Mouse (Mus musculus) kidney, embryonic 16.5 days (tissue): ENCODE results near the gene Prex1. TPM values are rescaled to one million over a fixed set of nuclear protein-coding genes. Genes with fewer than 3 reads are reported as not detected.

Experiments used
- ATAC-seq: fragments of 200-750 bp; cut with Nextera tagmentation; 2 replicates; pipeline ENCODE4 v1.8.0; 2017; ENCODE audit warnings: moderate TSS enrichment; ENCODE audit not compliant: low FRiP score, low TSS enrichment
- H3K27ac ChIP-seq: fragments of 300-500 bp; sonication (generic); 2 replicates; pipeline ENCODE4 v1.5.1; 2014; ENCODE audit warnings: low read length
- H3K27me3 ChIP-seq: fragments of 300-500 bp; sonication (generic); 2 replicates; pipeline ENCODE4 v1.6.1; 2014; ENCODE audit warnings: low read length, control low read depth, mixed read lengths; ENCODE audit not compliant: insufficient read depth
- H3K36me3 ChIP-seq: fragments of 300-500 bp; sonication (generic); 2 replicates; pipeline ENCODE4 v1.6.1; 2014; ENCODE audit warnings: low read length, control low read depth, mixed read lengths; ENCODE audit not compliant: insufficient read depth
- H3K4me1 ChIP-seq: fragments of 300-500 bp; sonication (generic); 2 replicates; pipeline ENCODE4 v1.6.1; 2014; ENCODE audit warnings: low read length, control low read depth, mixed read lengths; ENCODE audit not compliant: insufficient read depth
- H3K4me2 ChIP-seq: fragments of 300-500 bp; sonication (generic); replicated peaks from 2 replicates; pipeline ENCODE4 v1.6.1; 2014; ENCODE audit warnings: low read depth, low read length
- H3K4me3 ChIP-seq: fragments of 300-500 bp; sonication (generic); 2 replicates; pipeline ENCODE4 v1.5.1; 2014; ENCODE audit warnings: mild to moderate bottlenecking, low read length
- H3K9ac ChIP-seq: fragments of 300-500 bp; sonication (generic); replicated peaks from 2 replicates; pipeline ENCODE4 v1.6.1; 2014; ENCODE audit warnings: low read length
- H3K9me3 ChIP-seq: fragments of 300-500 bp; sonication (generic); 2 replicates; pipeline ENCODE4 v1.6.1; 2016; ENCODE audit warnings: low read length, control low read depth
- WGBS: fragments of 180-500 bp; shearing (Covaris S2); extraction: QIAGEN DNeasy Blood & Tissue Kit; methylation state at CpG from one replicate; pipeline ENCODE4 v1.1.7; 2014; 5-methylcytosine and 5-hydroxymethylcytosine counted together
- polyA plus RNA-seq: library from polyadenylated mRNA; unstranded; fragments of >200 nt; fragmentation: Nextera tagmentation; extraction: Ambion mirVana; gene quantifications from 2 replicates; pipeline ENCODE4 v1.2.1, GENCODE M21; 2015

Prex1 gene
- polyA plus RNA-seq, 1 experiment from 2014 or later, result 15.7 TPM

GRCm38 (mm10) chr2:166620529-166621466 is 92.8 kb downstream of the Prex1 start:
- H3K4me3 ChIP-seq, result no peak overlapping the region
- no peak overlapping the region for H3K9ac ChIP-seq
- no peaks in the 10 kb centered on the region for H3K27me3 ChIP-seq
- H3K4me1 ChIP-seq, result peaks cover 24% of the 10 kb centered on the region
- ATAC-seq, result no peak
- 68% methylated on average over 20 of the region's 20 CpGs for WGBS
- H3K4me2 ChIP-seq, result no peak overlapping the region
- H3K36me3 ChIP-seq, result no peaks in the 10 kb centered on the region
- H3K27ac ChIP-seq, result no peak overlapping the region
- H3K9me3 ChIP-seq, result no peaks in the 10 kb centered on the region

GRCm38 (mm10) chr2:166619906-166620490 is 93.6 kb downstream of the Prex1 start:
- Histone ChIP-seq H3K4me3 (no peak overlapping the region), H3K4me2 (no peak overlapping the region), H3K4me1 (peaks cover 24% of the 10 kb centered on the region), H3K9ac (no peak overlapping the region), H3K27me3 (no peaks in the 10 kb centered on the region), H3K9me3 (no peaks in the 10 kb centered on the region), H3K36me3 (no peaks in the 10 kb centered on the region), H3K27ac (no peak overlapping the region)
- ATAC-seq, result no peak
- 60% methylated on average over 10 of the region's 10 CpGs for WGBS

- Histone ChIP-seq H3K36me3 (no peaks in the 10 kb centered on the region), H3K9me3 (no peaks in the 10 kb centered on the region)
- no peak for ATAC-seq
Measured at GRCm38 (mm10) chr2:166619270-166619669, 94.4 kb downstream of the Prex1 start.

GRCm38 (mm10) chr2:166617706-166618105 is 95.9 kb downstream of the Prex1 start:
- H3K4me1 ChIP-seq, result peaks cover 13% of the 10 kb centered on the region
- H3K9me3 ChIP-seq, result no peaks in the 10 kb centered on the region
- no peaks in the 10 kb centered on the region for H3K36me3 ChIP-seq
- H3K9ac ChIP-seq, result no peak overlapping the region
- H3K27me3 ChIP-seq, result no peaks in the 10 kb centered on the region
- H3K4me2 ChIP-seq, result no peak overlapping the region
- no peak for ATAC-seq
- H3K27ac ChIP-seq, result no peak overlapping the region
- WGBS, result 90% methylated on average over 5 of the region's 5 CpGs
- H3K4me3 ChIP-seq, result no peak overlapping the region

More at GRCm38 (mm10) chr2:166619270-166619669, 94.4 kb downstream of the Prex1 start:
- H3K4me1 ChIP-seq, result peaks cover 24% of the 10 kb centered on the region
- no peak overlapping the region for H3K4me3 ChIP-seq
- H3K27me3 ChIP-seq, result no peaks in the 10 kb centered on the region
- H3K9ac ChIP-seq, result no peak overlapping the region
- no peak overlapping the region for H3K27ac ChIP-seq
- H3K4me2 ChIP-seq, result no peak overlapping the region
- WGBS, result 87% methylated on average over 5 of the region's 5 CpGs

- ATAC-seq, result no peak
Measured at GRCm38 (mm10) chr2:166615338-166616075, 98.1 kb downstream of the Prex1 start.

GRCm38 (mm10) chr2:166610271-166610670 is 103.4 kb downstream of the Prex1 start:
- Histone ChIP-seq H3K9ac (no peak overlapping the region), H3K4me3 (no peak overlapping the region), H3K36me3 (no peaks in the 10 kb centered on the region), H3K27me3 (no peaks in the 10 kb centered on the region), H3K9me3 (no peaks in the 10 kb centered on the region), H3K4me1 (peaks cover 5% of the 10 kb centered on the region; the same call in 1 of the 2 replicates), H3K27ac (no peak overlapping the region), H3K4me2 (no peak overlapping the region)
- 76% methylated on average over 5 of the region's 5 CpGs for WGBS
- ATAC-seq, result no peak

More at GRCm38 (mm10) chr2:166615338-166616075, 98.1 kb downstream of the Prex1 start:
- Histone ChIP-seq H3K27ac (no peak overlapping the region), H3K36me3 (no peaks in the 10 kb centered on the region), H3K27me3 (no peaks in the 10 kb centered on the region), H3K9me3 (no peaks in the 10 kb centered on the region), H3K4me1 (peaks cover 8% of the 10 kb centered on the region; the same call in 1 of the 2 replicates), H3K9ac (no peak overlapping the region), H3K4me3 (no peak overlapping the region), H3K4me2 (no peak overlapping the region)
- 56% methylated on average over 2 of the region's 2 CpGs for WGBS

- no peak overlapping the region for H3K9ac ChIP-seq
- 25% methylated on average over 8 of the region's 8 CpGs for WGBS
- ATAC-seq, result no peak
- H3K27me3 ChIP-seq, result no peaks in the 10 kb centered on the region
- peaks cover 10% of the 10 kb centered on the region for H3K4me1 ChIP-seq
- H3K4me2 ChIP-seq, result no peak overlapping the region
- no peak overlapping the region for H3K4me3 ChIP-seq
- no peaks in the 10 kb centered on the region for H3K36me3 ChIP-seq
- H3K9me3 ChIP-seq, result no peaks in the 10 kb centered on the region
- H3K27ac ChIP-seq, result no peak overlapping the region
Measured at GRCm38 (mm10) chr2:166608509-166608908, 105.1 kb downstream of the Prex1 start.

GRCm38 (mm10) chr2:166606481-166607245 is 107.0 kb downstream of the Prex1 start:
- WGBS, result 53% methylated on average over 17 of the region's 17 CpGs
- no peak overlapping the region for H3K9ac ChIP-seq
- no peaks in the 10 kb centered on the region for H3K36me3 ChIP-seq
- H3K4me1 ChIP-seq, result peaks cover 10% of the 10 kb centered on the region
- no peaks in the 10 kb centered on the region for H3K27me3 ChIP-seq
- H3K4me3 ChIP-seq, result no peak overlapping the region
- no peak overlapping the region for H3K4me2 ChIP-seq
- no peaks in the 10 kb centered on the region for H3K9me3 ChIP-seq
- H3K27ac ChIP-seq, result no peak overlapping the region
- ATAC-seq, result no peak

- H3K9ac ChIP-seq, result no peak overlapping the region
- WGBS, result 31% methylated on average over 6 of the region's 6 CpGs
- peaks cover 3% of the 10 kb centered on the region; the same call in 1 of the 2 replicates for H3K36me3 ChIP-seq
- H3K4me2 ChIP-seq, result no peak overlapping the region
- H3K4me3 ChIP-seq, result no peak overlapping the region
- H3K9me3 ChIP-seq, result no peaks in the 10 kb centered on the region
- ATAC-seq, result no peak
- peaks cover 10% of the 10 kb centered on the region for H3K4me1 ChIP-seq
- no peak overlapping the region for H3K27ac ChIP-seq
- no peaks in the 10 kb centered on the region for H3K27me3 ChIP-seq
Measured at GRCm38 (mm10) chr2:166606053-166606452, 107.6 kb downstream of the Prex1 start.
